Mouse (Mus musculus): ENCODE data around the gene Atrnl1.

Atrnl1 gene

DNA sequence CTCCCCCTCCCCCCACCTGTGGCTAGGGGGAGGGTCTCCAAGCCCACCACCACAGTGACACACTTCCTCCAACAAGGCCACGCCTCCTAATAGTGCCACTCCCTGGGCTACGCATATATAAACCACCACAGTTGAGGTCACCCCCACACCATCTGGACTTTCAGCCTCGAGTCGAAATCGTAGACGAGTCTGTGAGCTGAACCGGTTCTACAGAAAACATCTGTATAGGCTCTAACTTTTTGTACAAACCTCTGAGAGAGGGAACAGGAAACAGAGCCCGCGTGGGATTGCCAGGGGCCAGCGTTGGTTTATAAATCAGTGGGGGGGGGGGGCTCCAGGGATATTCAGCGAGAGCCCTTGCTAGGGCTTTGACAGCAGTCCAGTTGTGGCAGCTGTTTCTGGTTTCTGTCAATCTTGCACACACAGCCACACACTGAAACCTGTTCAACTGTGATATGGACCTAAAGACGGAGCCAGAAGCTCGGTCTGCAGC, 508.9 kb downstream of the Atrnl1 start:
- DNase-seq (ENCODE audit: low spot score) = no peak

- DNase-seq (ENCODE audit: low spot score) = no peak
These were observed 509.8 kb downstream of the Atrnl1 start for GRCm38 (mm10) chr19:58120661-58121060.

DNA sequence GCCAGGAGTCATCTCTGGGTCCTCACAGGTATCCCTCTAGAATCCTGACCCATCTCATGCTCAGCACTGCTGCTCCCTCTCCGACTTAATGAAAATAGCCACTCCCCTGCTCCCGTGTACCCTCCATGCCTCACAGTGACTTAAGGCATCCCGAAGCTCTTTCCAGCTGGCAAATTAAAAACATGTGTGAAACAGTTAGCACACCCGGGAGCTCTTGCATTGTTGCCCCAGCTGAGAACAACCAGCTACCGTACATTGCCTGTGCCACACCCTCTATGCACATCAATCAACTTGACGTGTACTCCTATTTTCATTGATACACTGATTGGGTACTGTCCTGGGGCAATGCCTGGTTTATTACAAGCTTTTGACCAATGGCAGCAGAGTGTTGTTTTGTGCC, 510.8 kb downstream of the Atrnl1 start:
- DNase-seq (ENCODE audit: low spot score) = no peak

DNA sequence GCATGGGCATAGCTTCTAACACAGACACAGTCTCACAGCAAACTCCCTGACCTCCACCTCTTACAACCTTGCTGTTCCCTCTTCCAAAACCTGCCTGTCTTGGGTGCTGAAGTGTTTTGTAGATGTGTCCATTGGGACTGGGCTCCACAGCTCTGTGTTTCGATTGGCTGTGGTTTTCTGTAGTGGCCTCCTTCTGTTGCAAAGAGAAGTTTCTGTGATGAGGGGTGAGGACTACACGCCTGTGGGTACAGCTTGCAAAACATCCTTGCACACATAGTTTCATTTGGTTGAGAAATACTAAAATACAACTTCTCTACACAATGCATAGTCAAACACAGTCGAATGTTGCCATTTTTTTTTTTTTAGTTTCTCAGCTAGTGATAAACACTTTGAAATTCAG, 512.8 kb downstream of the Atrnl1 start:
- DNase-seq (ENCODE audit: low spot score) = no peak

DNA sequence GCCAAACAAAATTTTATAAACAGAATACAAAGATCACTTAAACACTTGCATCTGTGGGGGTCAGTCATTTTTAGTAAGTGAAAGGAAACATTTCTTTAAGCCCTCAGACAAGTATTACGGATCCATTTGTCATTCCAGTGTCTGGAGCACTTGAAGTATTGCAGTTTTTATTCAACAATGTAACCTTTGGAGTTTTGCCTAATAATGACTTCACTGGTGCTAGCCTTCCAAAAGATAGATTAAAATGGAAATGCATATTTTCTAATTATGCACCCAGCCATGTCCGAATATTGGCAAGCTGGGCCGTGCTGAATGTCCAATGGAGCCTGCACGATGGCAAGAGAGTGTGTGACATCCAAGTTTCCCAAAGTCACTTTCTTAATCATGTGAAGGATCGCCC, 513.7 kb downstream of the Atrnl1 start:
- no peak for DNase-seq (ENCODE audit: low spot score)

- DNase-seq (ENCODE audit: low spot score) = no peak
These were observed 514.2 kb downstream of the Atrnl1 start for GRCm38 (mm10) chr19:58125010-58125409.

DNA sequence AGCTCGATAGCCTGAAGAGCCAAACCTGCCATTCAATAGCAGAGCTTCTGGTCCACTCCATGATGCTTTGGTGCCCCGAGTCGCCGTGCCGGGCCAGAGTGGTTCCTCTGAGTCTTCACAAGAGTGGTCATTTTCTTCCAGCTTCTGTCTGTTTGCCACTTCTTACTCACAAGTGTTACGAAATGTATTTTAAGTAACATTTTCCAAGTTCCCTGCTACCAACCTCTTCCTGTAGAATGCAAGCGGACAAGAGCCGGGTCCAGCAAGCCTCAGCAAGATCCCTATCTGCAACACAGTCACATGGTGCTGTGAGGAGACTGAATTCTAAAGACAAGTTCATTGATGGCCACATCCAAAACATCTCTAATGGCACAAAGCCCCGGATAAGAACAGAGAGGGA, 521.1 kb downstream of the Atrnl1 start:
- DNase-seq (ENCODE audit: low spot score) = no peak

- no peak for DNase-seq (ENCODE audit: low spot score)
These were observed 529.5 kb downstream of the Atrnl1 start for GRCm38 (mm10) chr19:58140191-58140784.

GRCm38 (mm10) chr19:58143853-58144454, 533.1 kb downstream of the Atrnl1 start:
- DNase-seq (ENCODE audit: low spot score) = no peak

DNA sequence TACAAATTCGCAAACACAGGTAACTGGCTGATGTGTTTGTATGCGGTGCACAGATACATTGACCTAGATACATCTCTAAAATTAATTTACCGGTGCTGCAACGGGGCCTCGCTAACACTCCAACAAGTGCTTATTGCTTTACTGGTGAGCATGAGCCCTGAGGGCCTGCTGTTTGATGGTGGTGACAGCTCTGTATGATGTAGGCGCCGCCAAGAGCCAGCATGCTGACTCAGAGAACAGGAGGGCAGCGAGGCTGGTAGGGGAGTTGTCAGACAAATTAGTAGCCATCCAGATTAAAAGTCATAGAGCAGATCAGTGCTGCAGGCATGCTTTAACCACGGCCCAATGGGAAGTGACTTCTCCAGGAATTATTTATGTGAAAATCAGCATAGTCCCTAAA, 534.7 kb downstream of the Atrnl1 start:
- no peak for DNase-seq (ENCODE audit: low spot score)

DNA sequence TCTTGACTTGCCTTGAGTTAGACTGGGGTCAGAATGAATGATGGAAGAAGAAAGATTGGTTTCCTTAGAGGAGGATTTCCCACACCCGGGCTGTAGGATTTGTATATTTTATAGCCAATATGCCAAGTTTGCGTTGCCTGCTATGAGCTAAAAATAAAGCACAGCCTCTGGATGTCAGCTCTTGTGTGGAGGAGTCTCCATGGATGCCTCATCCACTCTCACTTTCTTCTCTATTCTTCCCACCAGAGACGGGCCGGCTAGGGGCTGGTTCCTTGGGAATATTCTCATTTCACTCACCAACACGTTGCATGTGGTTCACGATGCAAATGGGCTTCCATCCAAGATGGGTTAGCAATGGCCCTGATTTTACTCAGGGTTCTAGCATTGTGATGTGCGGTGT, 540.4 kb downstream of the Atrnl1 start:
- DNase-seq (ENCODE audit: low spot score) = no peak

GRCm38 (mm10) chr19:58161569-58161968, 550.7 kb downstream of the Atrnl1 start:
- DNase-seq (ENCODE audit: low spot score) = no peak

DNA sequence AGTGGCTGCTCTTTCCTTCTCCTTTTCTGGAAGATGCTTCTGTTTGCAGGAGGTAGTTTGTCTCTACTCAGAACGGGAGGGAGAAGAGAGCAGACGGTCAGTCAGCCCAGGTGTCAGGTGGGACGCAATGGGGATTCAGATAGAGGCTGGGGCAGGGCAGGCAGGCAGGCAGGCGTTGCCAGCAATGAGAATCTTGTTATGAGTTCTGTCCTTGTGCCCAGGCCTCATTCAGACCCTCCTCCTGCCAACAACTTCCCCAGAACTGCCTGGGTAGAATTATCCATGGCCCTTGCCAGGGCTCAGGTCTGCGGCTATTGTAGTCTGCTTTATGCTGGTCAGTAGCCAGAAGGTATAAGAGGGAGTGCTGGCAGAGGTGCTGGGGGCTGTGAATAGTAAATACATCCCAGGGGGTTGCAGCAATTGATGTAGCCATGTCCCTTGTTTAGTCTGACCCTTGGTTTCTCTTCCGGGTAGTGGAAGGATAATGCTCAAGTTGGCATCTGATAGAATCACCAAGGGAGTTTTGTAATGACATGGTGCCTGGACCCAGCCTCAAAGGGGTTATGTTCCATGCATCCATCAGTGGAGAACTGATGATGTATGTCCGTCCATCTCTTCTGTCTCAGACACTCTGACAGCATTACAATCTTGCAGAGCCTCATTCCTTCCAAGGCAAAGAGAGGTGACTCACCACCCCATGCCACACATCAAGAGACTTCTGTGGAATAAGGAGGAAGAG, 554.2 kb downstream of the Atrnl1 start:
- no peak for DNase-seq (ENCODE audit: low spot score)

DNA sequence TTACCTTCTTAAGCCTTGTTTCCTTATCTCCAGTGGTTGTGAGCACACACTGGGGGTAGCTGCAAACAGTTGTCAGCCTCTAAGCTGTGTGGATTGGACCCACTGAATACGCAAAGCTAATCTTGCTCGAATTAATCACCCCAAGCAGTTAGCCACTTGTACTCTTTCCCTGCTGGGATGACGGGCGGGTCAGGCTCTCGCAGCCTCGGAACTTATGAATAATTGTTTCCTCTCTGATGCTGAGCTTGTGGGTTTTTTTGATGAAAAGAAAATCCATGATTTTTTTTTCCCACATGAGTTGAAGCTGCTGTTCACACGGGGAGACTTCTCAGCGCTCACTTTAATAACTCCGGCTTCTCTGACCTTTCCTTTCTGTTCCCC, 554.8 kb downstream of the Atrnl1 start:
- DNase-seq (ENCODE audit: low spot score) = no peak

DNA sequence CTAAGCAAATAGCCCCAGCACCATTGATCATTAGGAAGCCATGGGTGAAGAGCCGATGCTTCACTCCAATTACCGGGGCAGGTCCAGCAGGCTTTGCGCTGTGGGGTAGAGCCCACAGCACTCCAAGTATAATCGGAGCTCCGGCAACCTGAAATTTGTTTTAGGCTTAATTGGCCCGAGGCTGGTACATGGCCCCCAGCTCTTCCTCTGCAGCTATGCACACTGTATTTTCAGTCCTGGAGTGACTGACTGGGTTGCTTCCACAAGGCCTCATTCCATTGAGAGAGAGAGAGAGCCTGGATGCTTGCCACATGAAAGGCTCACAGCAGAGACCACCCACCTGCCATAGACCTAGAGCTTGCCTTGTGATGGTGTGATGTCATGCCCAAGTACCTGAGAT, 555.3 kb downstream of the Atrnl1 start:
- no peak for DNase-seq (ENCODE audit: low spot score)

- no peak for DNase-seq (ENCODE audit: low spot score)
These were observed 567.6 kb downstream of the Atrnl1 start for GRCm38 (mm10) chr19:58178410-58178809.

GRCm38 (mm10) chr19:58180773-58181172, 569.9 kb downstream of the Atrnl1 start:
- no peak for DNase-seq (ENCODE audit: low spot score)

All from testis, postnatal 10 days (tissue).